Mouse (Mus musculus) C2C12 (cell line): ENCODE measurements around the gene Zfp467.

ENCODE experiments used
- CEBPB ChIP-seq: IDR thresholded peaks from one replicate; pipeline ENCODE4 v1.6.1; 2011; ENCODE audit warnings: low read depth, mild to moderate bottlenecking, control low read depth, moderate library complexity
- CTCF ChIP-seq: IDR thresholded peaks from one replicate; pipeline ENCODE4 v1.5.1; 2011; ENCODE audit not compliant: control insufficient read depth, insufficient read depth, insufficient read length
- MAX ChIP-seq: IDR thresholded peaks from one replicate; pipeline ENCODE4 v1.6.1; 2011; ENCODE audit warnings: mild to moderate bottlenecking, control low read depth
- MYOD1 ChIP-seq: IDR thresholded peaks from one replicate; pipeline ENCODE4 v1.6.1; 2011; ENCODE audit warnings: low read depth; ENCODE audit not compliant: control insufficient read depth, insufficient read length
- USF1 ChIP-seq: IDR thresholded peaks from one replicate; pipeline ENCODE4 v1.6.1; 2011; ENCODE audit warnings: low read depth, mild to moderate bottlenecking, control low read depth, moderate library complexity

- TF ChIP-seq CTCF (no peak), MAX (no peak), USF1 (no peak), MYOD1 (no peak), CEBPB (no peak)
These were observed 25.0 kb downstream of the Zfp467 start for GRCm38 (mm10) chr6:48420647-48421046.
